Mouse (Mus musculus): ENCODE results near the gene Slc9b1. TPM values are rescaled to one million over a fixed set of nuclear protein-coding genes. Genes with fewer than 3 reads are reported as not detected.

Gene Slc9b1
- total RNA-seq, 2 experiments from 2014 or later = not detected

GRCm38 (mm10) chr3:135437758-135438495 lies 90.1 kb downstream of the Slc9b1 start, which contains the start of gene Ube2d3:
Gene Ube2d3, plus strand, starts transcription at chr3:135438149.
- peak; percentile 68 for ATAC-seq (ENCODE audit: poor library complexity, severe bottlenecking)

- peak; percentile 37 for ATAC-seq (ENCODE audit: poor library complexity, severe bottlenecking)
Measured at GRCm38 (mm10) chr3:135438531-135438912, 90.7 kb downstream of the Slc9b1 start.

GRCm38 (mm10) chr3:135438913-135439531 lies 91.2 kb downstream of the Slc9b1 start:
- peak; percentile 53 for ATAC-seq (ENCODE audit: poor library complexity, severe bottlenecking)

GRCm38 (mm10) chr3:135439651-135440050 lies 91.8 kb downstream of the Slc9b1 start:
- no peak for ATAC-seq (ENCODE audit: poor library complexity, severe bottlenecking)

GRCm38 (mm10) chr3:135440221-135440620 lies 92.4 kb downstream of the Slc9b1 start:
- ATAC-seq (ENCODE audit: poor library complexity, severe bottlenecking) = peak; percentile 33

- no peak for ATAC-seq (ENCODE audit: poor library complexity, severe bottlenecking)
Measured at GRCm38 (mm10) chr3:135440621-135441020, 92.8 kb downstream of the Slc9b1 start.

- ATAC-seq (ENCODE audit: poor library complexity, severe bottlenecking) = no peak
Measured at GRCm38 (mm10) chr3:135444930-135445329, 97.1 kb downstream of the Slc9b1 start.

Other genes starting within 250 kb of the Slc9b1 start
- 45.5 and 53.2 TPM in 2 replicates for gene Cenpe, start 135.5 kb upstream of the Slc9b1 start, total RNA-seq (2015)
- 82.3 and 85.2 TPM in 2 replicates for gene Cenpe, start 135.5 kb upstream of the Slc9b1 start, total RNA-seq (2017)
- gene Bdh2, start 66.8 kb upstream of the Slc9b1 start, total RNA-seq (2015) = not detected in 2 replicates
- gene Bdh2, start 66.8 kb upstream of the Slc9b1 start, total RNA-seq (2017) = not detected in 2 replicates
- gene Slc9b2, start 40.3 kb upstream of the Slc9b1 start, total RNA-seq (2015) = not detected in 2 replicates
- not detected in 2 replicates for gene Slc9b2, start 40.3 kb upstream of the Slc9b1 start, total RNA-seq (2017)
- gene Cisd2, start 75.9 kb downstream of the Slc9b1 start, total RNA-seq (2015) = 51.2 and 52.0 TPM in 2 replicates
- gene Cisd2, start 75.9 kb downstream of the Slc9b1 start, total RNA-seq (2017) = 25.0 and 27.9 TPM in 2 replicates
- 591 and 690 TPM in 2 replicates for gene Ube2d3, start 90.1 kb downstream of the Slc9b1 start, total RNA-seq (2015)
- 864 and 938 TPM in 2 replicates for gene Ube2d3, start 90.1 kb downstream of the Slc9b1 start, total RNA-seq (2017)
- 27.7 and 29.0 TPM in 2 replicates for gene Manba, start 137.6 kb downstream of the Slc9b1 start, total RNA-seq (2015)
- 28.0 and 31.5 TPM in 2 replicates for gene Manba, start 137.6 kb downstream of the Slc9b1 start, total RNA-seq (2017)

All from megakaryocyte, adult 5-6 weeks (primary cell).